Mouse (Mus musculus): ENCODE measurements around the gene Galntl6.

Galntl6 gene

GRCm38 (mm10) chr8:58912196-58912839 lies at the start of gene Galntl6:
TSS of gene Galntl6 (minus strand) at chr8:58912640.
- DNase-seq (ENCODE audit: low read depth, low spot score), result no peak

- DNase-seq (ENCODE audit: low read depth, low spot score), result no peak
These were observed 44.8 kb upstream of the Galntl6 start for GRCm38 (mm10) chr8:58957195-58957739.

- DNase-seq (ENCODE audit: low read depth, low spot score), result no peak
These were observed 31.3 kb upstream of the Galntl6 start for GRCm38 (mm10) chr8:58943773-58944172.

GRCm38 (mm10) chr8:58931066-58931465 lies 18.6 kb upstream of the Galntl6 start:
- no peak for DNase-seq (ENCODE audit: low read depth, low spot score)

- DNase-seq (ENCODE audit: low read depth, low spot score), result no peak
These were observed 2.7 kb upstream of the Galntl6 start for GRCm38 (mm10) chr8:58915142-58915541.

GRCm38 (mm10) chr8:58913640-58913968 lies 1.2 kb upstream of the Galntl6 start:
- no peak for DNase-seq (ENCODE audit: low read depth, low spot score)

- DNase-seq (ENCODE audit: low read depth, low spot score), result no peak
These were observed 600 bp upstream of the Galntl6 start for GRCm38 (mm10) chr8:58912840-58913639.

GRCm38 (mm10) chr8:58911677-58912076 lies 763 bp downstream of the Galntl6 start, which contains the start of gene BC030500:
TSS of gene BC030500 (plus strand) at chr8:58911755.
- DNase-seq (ENCODE audit: low read depth, low spot score), result no peak

- DNase-seq (ENCODE audit: low read depth, low spot score), result no peak
These were observed 8.0 kb downstream of the Galntl6 start for GRCm38 (mm10) chr8:58904465-58904864.

- no peak for DNase-seq (ENCODE audit: low read depth, low spot score)
These were observed 16.5 kb downstream of the Galntl6 start for GRCm38 (mm10) chr8:58895960-58896359.

GRCm38 (mm10) chr8:58890591-58890990 lies 21.8 kb downstream of the Galntl6 start:
- no peak for DNase-seq (ENCODE audit: low read depth, low spot score)

GRCm38 (mm10) chr8:58886405-58886804 lies 26.0 kb downstream of the Galntl6 start:
- no peak for DNase-seq (ENCODE audit: low read depth, low spot score)

GRCm38 (mm10) chr8:58824347-58824746 lies 88.1 kb downstream of the Galntl6 start:
- DNase-seq (ENCODE audit: low read depth, low spot score), result no peak

- DNase-seq (ENCODE audit: low read depth, low spot score), result no peak
These were observed 107.2 kb downstream of the Galntl6 start for GRCm38 (mm10) chr8:58805190-58805589.

GRCm38 (mm10) chr8:58801847-58802246 lies 110.6 kb downstream of the Galntl6 start:
- DNase-seq (ENCODE audit: low read depth, low spot score), result no peak

GRCm38 (mm10) chr8:58753769-58754168 lies 158.7 kb downstream of the Galntl6 start:
- DNase-seq (ENCODE audit: low read depth, low spot score), result no peak

GRCm38 (mm10) chr8:58737963-58738362 lies 174.5 kb downstream of the Galntl6 start:
- DNase-seq (ENCODE audit: low read depth, low spot score), result no peak

- no peak for DNase-seq (ENCODE audit: low read depth, low spot score)
These were observed 220.7 kb downstream of the Galntl6 start for GRCm38 (mm10) chr8:58691761-58692160.

- no peak for DNase-seq (ENCODE audit: low read depth, low spot score)
These were observed 234.5 kb downstream of the Galntl6 start for GRCm38 (mm10) chr8:58677847-58678450.

- DNase-seq (ENCODE audit: low read depth, low spot score), result no peak
These were observed 243.4 kb downstream of the Galntl6 start for GRCm38 (mm10) chr8:58669075-58669474.

GRCm38 (mm10) chr8:58660019-58660418 lies 252.4 kb downstream of the Galntl6 start:
- no peak for DNase-seq (ENCODE audit: low read depth, low spot score)

GRCm38 (mm10) chr8:58655631-58656030 lies 256.8 kb downstream of the Galntl6 start:
- DNase-seq (ENCODE audit: low read depth, low spot score), result no peak
